Mouse (Mus musculus) gastrocnemius, postnatal 4 days (tissue): ENCODE results near the gene Bmyc. TPM values are rescaled to one million over a fixed set of nuclear protein-coding genes. Genes with fewer than 3 reads are reported as not detected.
"Not testable (repeated sequence)": the region's sequence is repeated elsewhere in the genome, so short reads cannot be mapped to it uniquely, and the experiment has no call there.

ENCODE experiments used
- DNase-seq, 2 experiments: peaks; one replicate each; pipeline ENCODE4 v3.0.0; 2021 to 2022; ENCODE audit warnings: low spot score in 2 of 2, mixed read lengths in 2 of 2
- long read RNA-seq, 2 experiments: library from polyadenylated mRNA; stranded (forward); transcript quantifications; one replicate each; pipeline ENCODE4 v2.0.0; 2021
- total RNA-seq, 2 experiments: library from RNA; stranded (reverse); gene quantifications; 2 replicates each; pipeline ENCODE4 v1.2.3; 2021

Bmyc gene
- 10 to 100 TPM; 21.5 to 25.6 TPM for total RNA-seq
- long read RNA-seq, experiment 1, transcript Bmyc-201 (1 exons, 983 nt): major isoform, 33 of 33 reads
- long read RNA-seq, experiment 1, partial matches to known transcripts: 0 of 33 reads
- long read RNA-seq, experiment 1, other reads (novel, unspliced or antisense): 0 of 33 reads
- long read RNA-seq, experiment 2, transcript Bmyc-201 (1 exons, 983 nt): major isoform, 27 of 27 reads
- long read RNA-seq, experiment 2, partial matches to known transcripts: 0 of 27 reads
- long read RNA-seq, experiment 2, other reads (novel, unspliced or antisense): 0 of 27 reads

- DNase-seq: peak; percentile 40 to 77
These were observed at the start of gene Bmyc for GRCm38 (mm10) chr2:25706643-25707481. Gene Bmyc (plus strand): TSS chr2:25706739.

DNA sequence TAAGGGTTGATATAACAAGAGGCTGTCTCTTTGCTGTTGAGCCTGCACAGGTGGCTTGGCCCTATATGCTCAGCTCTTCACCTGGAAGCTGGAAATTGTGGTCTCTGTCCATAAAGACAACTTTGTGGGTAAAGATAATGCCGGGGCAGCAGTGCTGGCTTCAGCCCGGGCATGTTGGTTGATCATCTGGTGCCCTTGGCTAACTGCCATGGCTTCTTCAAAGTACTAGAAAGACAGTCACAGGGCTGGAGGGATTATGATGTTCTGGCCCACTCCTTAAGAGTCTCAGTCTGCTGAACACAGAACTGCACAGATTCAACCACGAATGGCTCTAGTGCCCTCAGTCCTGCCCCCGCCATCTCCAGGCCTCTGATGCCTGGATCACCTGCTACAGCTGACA is 49.3 kb upstream of the Bmyc start:
- no peak for DNase-seq

- DNase-seq: no peak
These were observed 48.9 kb upstream of the Bmyc start, which contains the start of gene Lcn5 for GRCm38 (mm10) chr2:25657652-25658051. Gene Lcn5 (plus strand): TSS chr2:25657952.

GRCm38 (mm10) chr2:25660279-25660678 is 46.3 kb upstream of the Bmyc start:
- DNase-seq: no peak

DNA sequence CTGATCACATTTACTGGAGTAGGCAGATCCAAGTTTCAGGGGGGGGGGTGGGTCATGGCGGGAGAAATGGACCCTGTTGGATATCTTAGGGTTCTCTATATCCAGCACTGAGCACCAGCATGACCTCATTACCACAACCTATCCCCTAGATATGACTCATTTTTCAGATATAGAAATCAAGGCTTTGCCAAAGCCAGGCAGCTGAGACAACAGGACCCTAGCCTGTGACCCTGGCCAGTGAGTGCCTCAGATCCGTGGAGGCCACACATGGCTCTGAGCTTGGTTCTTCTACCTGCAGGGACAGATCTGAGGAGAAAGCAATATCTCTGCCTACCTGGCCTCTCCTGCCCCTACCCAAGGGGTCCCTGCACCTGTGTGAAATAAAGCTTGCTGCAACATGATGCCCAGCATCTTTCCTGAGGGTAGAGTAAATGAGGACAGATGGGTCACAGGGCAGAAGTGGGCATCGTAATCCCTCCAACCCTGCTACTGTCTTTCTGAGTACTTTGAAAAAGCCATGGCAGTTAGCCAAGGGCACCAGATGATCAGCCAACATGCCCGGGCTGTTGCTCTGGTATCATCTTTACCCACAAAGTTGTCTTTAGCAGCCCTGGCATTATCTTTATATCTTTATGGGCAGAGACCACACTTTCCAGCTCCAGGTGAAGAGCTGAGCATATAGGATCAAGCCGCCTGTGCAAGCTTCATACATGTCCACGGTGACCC is 45.1 kb upstream of the Bmyc start:
- no peak for DNase-seq

DNA sequence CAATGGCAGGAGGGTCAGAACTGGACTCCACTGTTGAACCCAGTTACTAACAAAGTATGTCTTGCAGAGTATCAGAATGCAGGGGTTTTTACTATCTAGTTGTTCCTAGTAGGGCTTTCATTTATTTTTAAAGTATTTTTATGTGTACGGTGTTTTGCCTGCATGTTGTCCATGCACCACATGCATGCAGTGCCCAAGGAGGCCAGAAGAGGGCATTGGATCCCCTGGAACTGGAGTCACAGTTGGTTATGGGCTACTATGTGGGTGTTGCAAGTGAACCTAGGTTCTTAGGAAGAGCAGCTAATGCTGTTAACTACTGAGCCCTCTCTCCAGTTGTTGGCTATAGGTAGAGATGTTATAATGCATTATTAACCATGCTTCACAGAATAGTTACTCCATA is 43.0 kb upstream of the Bmyc start:
- DNase-seq: peak in 1 of 2 experiments; percentile 38

GRCm38 (mm10) chr2:25664125-25664524 is 42.4 kb upstream of the Bmyc start:
- DNase-seq: no peak

- no peak for DNase-seq
These were observed 40.0 kb upstream of the Bmyc start for GRCm38 (mm10) chr2:25666516-25666915.

GRCm38 (mm10) chr2:25676486-25676885 is 30.1 kb upstream of the Bmyc start, which contains the start of gene Lcn6:
Gene Lcn6 (plus strand): TSS chr2:25676786.
- DNase-seq: no peak

- no peak for DNase-seq
These were observed 27.0 kb upstream of the Bmyc start for GRCm38 (mm10) chr2:25679559-25679958.

- DNase-seq: no peak
These were observed 24.1 kb upstream of the Bmyc start, which contains the start of gene Lcn10 for GRCm38 (mm10) chr2:25682426-25682825. Gene Lcn10 (plus strand): TSS chr2:25682726.

- DNase-seq: no peak
These were observed 19.6 kb upstream of the Bmyc start for GRCm38 (mm10) chr2:25686941-25687340.

- peak; percentile 55 to 69 for DNase-seq
These were observed 11.9 kb upstream of the Bmyc start for GRCm38 (mm10) chr2:25694605-25695004.

DNA sequence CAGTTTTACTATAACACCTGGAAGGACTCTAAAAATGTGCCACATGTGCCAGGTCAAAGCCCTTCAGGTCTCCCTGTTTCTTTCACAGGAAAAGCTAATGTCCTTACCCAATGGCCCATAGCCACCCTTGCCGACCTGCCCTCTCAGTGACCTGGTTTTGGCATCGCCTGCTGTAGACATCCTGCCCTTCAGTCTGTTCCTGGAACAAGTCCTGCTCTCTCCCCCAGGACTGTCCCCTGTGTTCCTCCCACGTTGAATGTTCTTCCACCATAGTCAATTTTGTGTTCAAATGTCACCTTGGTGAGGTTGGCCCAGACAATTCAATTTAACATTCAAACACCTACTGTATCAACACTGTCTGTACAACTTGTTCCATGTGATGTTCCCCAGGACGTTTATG is 9.6 kb upstream of the Bmyc start:
- no peak for DNase-seq

GRCm38 (mm10) chr2:25698696-25699095 is 7.8 kb upstream of the Bmyc start:
- DNase-seq: no peak

DNA sequence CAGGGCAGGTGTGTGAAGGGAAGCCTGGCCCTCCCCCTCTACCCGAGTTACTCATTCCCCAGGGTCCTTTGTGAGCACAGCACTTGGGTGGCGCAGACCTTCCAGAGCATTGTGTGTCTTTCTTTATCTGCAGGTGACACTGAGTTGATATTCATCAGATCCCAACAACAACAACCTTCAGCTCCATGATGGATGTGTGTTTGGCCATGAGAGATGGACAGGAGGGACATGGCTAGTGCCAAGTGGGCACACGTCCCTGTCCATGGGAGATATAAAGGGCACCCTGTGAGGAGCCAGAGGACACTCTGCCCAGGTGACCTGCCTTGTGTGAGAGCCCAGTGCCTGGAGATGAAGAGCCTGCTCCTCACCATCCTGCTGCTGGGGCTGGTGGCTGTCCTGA is 6.8 kb upstream of the Bmyc start, which contains the start of gene Obp2a:
Gene Obp2a (plus strand): TSS at position 301 of the 400 bp plus-strand sequence.
- DNase-seq: not testable (repeated sequence)

DNA sequence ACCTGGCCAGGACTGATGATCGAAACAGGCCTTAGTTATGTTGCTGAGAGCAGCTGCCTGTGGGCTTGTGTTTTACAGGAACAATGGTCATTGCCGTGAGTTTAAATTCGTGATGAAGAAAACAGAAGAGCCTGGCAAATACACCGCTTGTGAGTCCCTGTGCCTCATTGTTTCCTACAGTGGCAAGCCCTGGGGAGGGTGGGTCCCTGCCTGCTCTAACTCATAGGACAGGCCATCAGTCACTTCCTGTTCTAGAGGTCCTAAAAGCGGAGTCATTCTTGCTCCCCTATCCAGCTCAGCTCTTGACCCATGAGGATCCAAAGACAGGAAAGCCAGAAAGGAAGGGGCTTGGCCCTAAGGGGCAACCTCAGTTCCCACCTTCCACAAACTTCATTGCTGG is 5.5 kb upstream of the Bmyc start:
- DNase-seq: no peak

- no peak for DNase-seq
These were observed 2.8 kb upstream of the Bmyc start for GRCm38 (mm10) chr2:25703706-25704105.

GRCm38 (mm10) chr2:25708121-25708520 is 1.6 kb downstream of the Bmyc start:
- no peak for DNase-seq

- DNase-seq: not testable (repeated sequence)
These were observed 2.5 kb downstream of the Bmyc start for GRCm38 (mm10) chr2:25709056-25709455.

DNA sequence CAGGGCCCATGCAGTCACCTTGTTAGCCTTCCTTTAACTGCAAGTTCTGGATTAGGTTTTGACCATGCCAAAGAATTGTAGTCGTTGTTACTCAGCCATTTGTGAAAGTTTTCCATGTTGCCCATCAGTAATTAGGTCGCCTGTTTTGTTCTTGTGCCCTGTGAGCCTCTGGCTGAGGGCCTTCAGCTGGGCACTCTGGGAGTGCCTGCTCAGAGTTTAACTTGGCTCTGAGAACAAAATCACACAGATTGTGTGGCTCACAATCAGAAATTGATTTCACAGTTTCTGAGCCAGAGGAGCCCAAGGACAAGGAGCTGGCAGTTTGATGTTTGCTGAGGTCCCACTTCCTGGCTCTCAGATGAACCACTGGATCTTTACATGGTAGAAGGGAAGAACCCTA is 3.3 kb downstream of the Bmyc start:
- DNase-seq: not testable (repeated sequence)
